Mouse (Mus musculus) A20 (cell line): ENCODE results near the gene Dixdc1.
"Not testable (repeated sequence)": the region's sequence is repeated elsewhere in the genome, so short reads cannot be mapped to it uniquely, and the experiment has no call there.

Experiments used
- DNase-seq: peaks from one replicate; pipeline ENCODE4 v3.0.0-alpha.2; 2011; ENCODE audit warnings: low read depth, low spot score

The Dixdc1 gene

DNA sequence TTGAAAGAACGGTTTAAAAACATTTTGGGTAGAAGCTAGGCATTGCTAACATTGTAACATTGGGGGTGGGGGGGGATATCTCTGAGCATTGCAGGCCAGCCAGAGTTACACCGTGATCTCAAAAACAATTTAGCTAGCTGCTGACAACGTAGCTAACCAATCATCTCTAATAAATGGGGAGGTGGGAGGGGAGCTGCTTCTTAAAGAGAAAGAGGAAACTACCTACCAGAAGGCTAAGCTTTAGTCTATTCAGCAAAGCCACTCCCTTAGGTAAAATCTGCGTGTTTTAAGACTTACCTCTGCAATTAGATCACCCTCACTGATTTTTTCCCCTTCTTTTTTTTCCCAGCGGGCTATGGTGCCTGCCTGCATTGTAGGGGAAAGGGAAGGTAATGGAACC, 80.9 kb downstream of the Dixdc1 start:
- peak; percentile 74 for DNase-seq

DNA sequence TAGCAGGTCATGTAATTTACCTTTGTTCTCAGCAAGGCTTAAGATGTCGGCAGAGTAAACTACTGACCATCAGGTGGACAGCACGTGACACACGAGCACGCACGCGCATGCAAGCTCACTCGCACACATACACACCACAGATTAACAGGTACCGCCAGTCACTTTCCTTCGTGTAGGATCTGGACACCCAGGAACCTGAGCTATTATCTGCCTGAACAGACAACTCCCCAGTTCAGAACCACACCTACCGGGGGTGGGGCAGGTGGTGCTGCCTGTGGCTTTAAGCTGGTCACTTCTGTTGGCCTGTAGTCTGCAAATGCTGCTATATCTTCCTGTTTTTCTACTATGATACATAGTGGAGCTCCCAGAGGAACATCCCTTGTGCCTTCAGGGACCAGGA, 88.8 kb downstream of the Dixdc1 start:
- DNase-seq, result no peak

DNA sequence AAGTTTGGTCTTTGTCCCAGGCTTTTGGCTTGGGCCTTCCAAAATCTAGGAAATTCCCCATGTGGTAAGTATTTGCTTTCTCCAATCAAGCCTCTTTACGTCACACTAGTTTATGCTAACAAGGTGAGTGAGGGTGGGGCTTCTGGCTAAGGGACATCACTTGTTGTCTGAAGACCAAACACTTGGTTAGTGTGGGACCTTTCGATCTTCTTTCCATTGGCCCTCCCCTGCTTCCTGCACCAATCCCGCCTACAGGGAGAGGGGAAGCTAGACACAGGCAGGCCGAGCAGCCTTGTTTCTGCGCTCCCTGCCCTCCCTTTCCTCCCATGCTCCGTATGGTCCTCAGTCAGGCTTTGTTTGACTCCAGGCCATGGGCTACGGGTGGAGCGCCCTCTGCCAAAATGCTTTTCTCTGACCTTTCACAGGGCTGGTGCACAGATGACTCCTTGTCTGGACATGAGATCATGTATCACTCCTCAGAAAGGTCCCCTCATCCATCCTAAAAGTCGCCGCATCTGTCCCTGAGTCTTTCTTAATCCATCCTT, 92.4 kb downstream of the Dixdc1 start:
- no peak for DNase-seq

DNA sequence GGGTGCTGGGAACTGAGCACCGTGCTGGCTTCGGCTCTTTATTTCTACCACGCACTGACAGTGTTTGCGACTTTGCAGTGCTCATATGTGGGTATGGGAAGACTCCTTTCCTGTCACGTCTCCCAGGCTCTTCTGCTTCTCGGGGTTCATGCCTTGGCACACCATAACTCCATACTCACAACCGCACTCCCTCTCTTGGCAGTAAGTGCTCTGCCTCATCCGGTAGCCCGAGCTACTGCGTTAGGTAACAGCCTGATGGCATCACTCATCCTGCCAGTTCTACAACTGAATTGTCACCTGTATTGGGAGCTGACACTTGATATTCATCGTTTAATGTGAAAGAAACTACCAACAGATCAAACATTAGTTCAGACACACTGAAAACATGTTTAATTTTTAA, 105.0 kb downstream of the Dixdc1 start:
- no peak for DNase-seq

DNA sequence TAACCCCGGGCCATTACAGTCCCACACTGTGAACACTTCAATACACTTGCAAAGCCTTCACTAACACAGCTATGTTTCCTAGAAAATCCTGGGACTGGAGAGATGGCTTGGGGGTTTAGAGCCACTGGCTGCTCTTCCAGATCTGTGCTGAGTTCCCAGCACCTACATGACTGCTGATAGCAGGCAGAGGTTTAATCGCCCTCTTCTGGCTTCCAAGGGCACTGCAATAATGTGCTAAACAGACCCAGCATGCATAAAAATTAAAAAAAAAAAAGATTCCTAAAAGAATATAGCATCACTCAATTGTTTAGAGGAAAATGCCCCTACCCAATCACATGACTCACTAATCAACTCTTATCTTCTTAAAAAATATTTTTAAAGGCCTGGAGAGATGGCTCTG, 106.3 kb downstream of the Dixdc1 start:
- DNase-seq, result peak; percentile 42

DNA sequence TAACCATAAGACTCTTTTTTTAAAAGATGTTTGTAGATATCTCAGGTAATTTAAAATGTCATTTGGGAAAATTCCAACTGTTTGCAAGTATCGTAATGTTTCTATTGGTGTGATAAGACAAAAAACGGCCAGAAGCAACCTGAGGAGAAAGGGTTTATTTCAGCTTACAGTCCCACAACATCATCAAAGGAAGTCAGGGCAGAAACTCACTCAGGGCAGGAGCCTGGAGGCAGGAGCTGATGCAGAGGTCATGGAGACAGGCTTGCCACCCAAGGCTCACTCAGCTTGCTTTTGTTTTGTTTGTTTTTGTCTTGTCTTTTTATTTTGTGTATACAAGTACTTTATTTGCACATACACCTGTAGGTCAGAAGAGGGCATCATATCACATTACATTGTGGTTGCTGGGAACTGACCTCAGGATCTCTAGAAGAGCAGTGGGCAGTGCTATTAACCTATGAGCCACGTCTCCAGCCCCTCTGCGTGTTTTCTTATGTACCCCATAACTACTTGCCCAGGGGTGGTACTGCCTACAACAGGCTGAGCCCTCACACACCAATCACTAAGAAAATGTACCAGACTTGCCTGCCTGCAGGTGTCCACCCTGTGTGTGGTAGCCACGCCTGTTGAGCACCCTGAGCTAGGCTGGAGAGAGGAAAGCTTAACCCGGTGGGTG, 107.2 kb downstream of the Dixdc1 start:
- peak; percentile 16 for DNase-seq

DNA sequence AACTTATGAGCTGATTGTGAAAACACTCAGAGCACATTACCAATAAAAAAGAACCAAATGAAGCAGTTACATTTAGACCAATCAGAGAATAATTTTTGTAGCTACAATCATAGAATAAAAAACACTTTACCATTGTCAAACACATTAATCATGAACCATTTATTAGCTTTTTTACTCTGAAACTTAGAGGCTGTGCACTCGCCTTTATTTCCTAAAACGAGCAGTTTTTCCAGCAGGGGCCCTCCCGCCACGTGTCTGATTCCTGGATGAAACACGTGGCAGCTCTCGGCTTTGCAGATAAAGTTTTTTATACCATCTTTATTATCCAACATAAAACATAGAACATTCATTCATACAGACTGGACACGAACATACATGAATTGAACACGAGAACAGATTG, 108.4 kb downstream of the Dixdc1 start:
- not testable (repeated sequence) for DNase-seq

DNA sequence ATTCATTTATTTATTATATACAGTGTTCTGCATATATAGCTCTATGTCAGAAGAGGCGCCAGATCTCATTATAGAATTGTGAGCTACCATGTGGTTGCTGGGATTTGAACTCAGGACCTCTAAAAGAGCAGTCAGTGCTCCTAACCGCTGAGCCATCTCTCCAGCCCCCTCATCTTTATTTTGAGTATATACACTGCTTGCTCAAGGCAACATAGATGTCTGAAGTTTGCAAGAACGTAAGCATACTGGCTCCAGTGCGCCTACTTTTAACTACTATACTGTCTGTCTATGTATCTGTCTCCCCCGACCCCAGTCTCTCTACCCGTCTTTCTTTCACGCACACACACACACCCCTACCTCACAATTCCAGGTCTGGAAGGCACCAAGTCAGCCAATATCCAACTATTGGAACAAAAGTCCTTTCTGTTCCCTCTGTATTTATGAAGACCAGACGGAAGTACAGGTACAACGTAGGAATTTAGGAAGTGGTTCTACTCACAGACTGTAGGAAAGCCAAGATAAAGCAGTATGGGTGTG, 121.5 kb downstream of the Dixdc1 start:
- no peak for DNase-seq

DNA sequence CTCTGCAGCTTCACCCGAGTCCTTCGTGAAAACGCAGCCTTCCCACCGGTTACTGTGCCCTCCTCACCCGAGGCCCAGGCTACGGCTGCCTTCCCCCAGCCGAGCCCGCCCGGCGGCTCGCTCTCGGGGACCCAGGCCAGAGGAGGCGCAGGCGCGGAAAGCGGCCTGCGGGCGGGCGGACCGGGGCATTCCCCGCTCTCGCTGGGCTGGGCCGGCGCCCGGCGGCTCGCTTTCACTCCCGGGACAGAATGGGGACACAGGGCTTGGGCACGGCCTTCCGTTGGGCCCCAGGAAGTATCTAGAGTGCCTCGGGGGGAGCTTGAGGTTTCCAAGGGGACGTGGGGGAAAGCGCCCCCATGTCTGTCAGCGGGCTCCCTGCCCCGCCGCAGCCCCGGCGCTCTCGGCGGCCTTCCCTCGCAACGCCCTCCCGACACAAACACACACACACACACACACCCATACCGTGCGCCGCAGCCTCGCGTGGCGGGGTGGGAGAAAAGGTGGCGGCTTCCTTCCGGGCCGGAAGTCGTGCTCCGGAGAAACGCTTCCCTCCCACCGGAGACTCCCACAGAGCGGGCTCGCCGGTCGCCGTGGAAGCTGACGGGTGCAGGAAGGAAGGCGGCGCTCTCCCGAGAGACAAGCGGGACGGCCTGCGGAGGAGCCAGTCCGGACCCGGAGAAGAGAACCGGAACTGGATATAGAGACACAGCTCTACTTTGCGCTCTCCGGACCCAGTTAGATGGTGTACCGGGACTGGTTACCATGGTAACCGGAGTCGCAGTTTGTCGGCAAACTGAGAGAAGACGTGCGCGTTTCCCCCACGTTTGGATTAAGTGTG, 122.3 kb downstream of the Dixdc1 start, which contains the start of the genes Pih1d2 and Nkapd1:
Pih1d2 (plus strand) TSS at position 556 of the 838 bp plus-strand sequence.
Nkapd1 (minus strand) TSS at position 699 of the 838 bp plus-strand sequence.
- peak; percentile 96 for DNase-seq

DNA sequence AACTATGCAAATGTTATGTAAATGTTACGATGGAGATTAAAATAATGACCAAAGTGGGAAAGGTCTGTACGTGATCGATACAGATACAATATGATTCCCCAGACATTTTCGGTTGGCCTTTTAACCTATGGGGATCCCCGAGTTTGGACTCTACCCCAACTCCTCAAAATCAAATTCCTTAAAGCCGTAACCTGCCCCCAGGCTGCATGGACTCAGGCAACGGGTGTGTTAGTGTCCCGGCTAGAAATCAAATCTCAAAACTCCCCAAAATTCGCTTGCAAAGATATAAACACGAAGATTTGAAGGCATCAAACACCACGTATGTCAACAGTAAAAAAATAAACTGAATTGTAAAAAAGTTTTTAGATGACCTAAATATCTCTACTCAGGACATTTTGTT, 123.2 kb downstream of the Dixdc1 start:
- DNase-seq, result peak; percentile 37
